Mouse (Mus musculus) C2C12 (cell line): ENCODE measurements around the gene P2rx6. TPM values are rescaled to one million over a fixed set of nuclear protein-coding genes. Genes with fewer than 3 reads are reported as not detected.
"Not testable (repeated sequence)": the region's sequence is repeated elsewhere in the genome, so short reads cannot be mapped to it uniquely, and the experiment has no call there.

Source experiments
- H3K27me3 ChIP-seq: one replicate; pipeline ENCODE4 v1.6.1; 2011; ENCODE audit not compliant: control insufficient read depth, insufficient read depth, insufficient read length
- H3K36me3 ChIP-seq: one replicate; pipeline ENCODE4 v1.6.1; 2011; ENCODE audit not compliant: control insufficient read depth, insufficient read depth
- H3K4me3 ChIP-seq: one replicate; pipeline ENCODE4 v1.5.1; 2011; ENCODE audit warnings: mild to moderate bottlenecking, control low read depth; ENCODE audit not compliant: poor library complexity, insufficient read depth, severe bottlenecking
- H3K79me2 ChIP-seq: one replicate; pipeline ENCODE4 v1.6.1; 2011; ENCODE audit not compliant: control insufficient read depth, insufficient read depth
- H3K79me3 ChIP-seq: one replicate; pipeline ENCODE4 v1.6.1; 2011; ENCODE audit warnings: low read depth, control low read depth
- H3ac ChIP-seq: one replicate; pipeline ENCODE3; 2011; ENCODE audit warnings: low read depth; ENCODE audit not compliant: control insufficient read depth, insufficient read length
- CEBPB ChIP-seq: IDR thresholded peaks from one replicate; pipeline ENCODE4 v1.6.1; 2011; ENCODE audit warnings: low read depth, mild to moderate bottlenecking, control low read depth, moderate library complexity
- CTCF ChIP-seq: IDR thresholded peaks from one replicate; pipeline ENCODE4 v1.5.1; 2011; ENCODE audit not compliant: control insufficient read depth, insufficient read depth, insufficient read length
- FOSL1 ChIP-seq: IDR thresholded peaks from one replicate; pipeline ENCODE4 v1.8.0; 2011; ENCODE audit warnings: mild to moderate bottlenecking, low read length; ENCODE audit not compliant: poor library complexity, insufficient read depth, severe bottlenecking
- MAX ChIP-seq: IDR thresholded peaks from one replicate; pipeline ENCODE4 v1.6.1; 2011; ENCODE audit warnings: mild to moderate bottlenecking, control low read depth
- MYOD1 ChIP-seq: IDR thresholded peaks from one replicate; pipeline ENCODE4 v1.6.1; 2011; ENCODE audit warnings: low read depth; ENCODE audit not compliant: control insufficient read depth, insufficient read length
- MYOG ChIP-seq: IDR thresholded peaks from one replicate; pipeline ENCODE4 v1.6.1; 2011; ENCODE audit not compliant: control insufficient read depth, insufficient read length; ENCODE audit errors: extremely low read depth
- USF1 ChIP-seq: IDR thresholded peaks from one replicate; pipeline ENCODE4 v1.6.1; 2011; ENCODE audit warnings: low read depth, mild to moderate bottlenecking, control low read depth, moderate library complexity
- polyA plus RNA-seq: library from polyadenylated mRNA; unstranded; fragments of >200 nt; fragmentation: generic; extraction: Trizol; gene quantifications from one replicate; pipeline ENCODE4 v1.2.1, GENCODE M21; 2012; ENCODE audit warnings: missing spikeins

The P2rx6 gene
- polyA plus RNA-seq, 1 experiment = 1.9 TPM

- no peaks in the 10 kb centered on the region for H3K79me2 ChIP-seq
- H3K4me3 ChIP-seq = no peak overlapping the region
- no peaks in the 10 kb centered on the region for H3K79me3 ChIP-seq
Observed at GRCm38 (mm10) chr16:17542632-17543031, 19.1 kb upstream of the P2rx6 start.

GRCm38 (mm10) chr16:17552837-17553236, 8.8 kb upstream of the P2rx6 start:
- H3K4me3 ChIP-seq = no peak overlapping the region
- H3K79me2 ChIP-seq = no peaks in the 10 kb centered on the region
- TF ChIP-seq CEBPB (no peak), FOSL1 (no peak), USF1 (no peak), MYOG (no peak), MAX (no peak), MYOD1 (no peak), CTCF (no peak)
- no peaks in the 10 kb centered on the region for H3K79me3 ChIP-seq
- H3K27me3 ChIP-seq = no peaks in the 10 kb centered on the region
- H3K36me3 ChIP-seq = no peaks in the 10 kb centered on the region
- H3ac ChIP-seq = no peak overlapping the region

More at GRCm38 (mm10) chr16:17542632-17543031, 19.1 kb upstream of the P2rx6 start:
- H3K27me3 ChIP-seq = no peaks in the 10 kb centered on the region
- H3ac ChIP-seq = no peak overlapping the region
- H3K36me3 ChIP-seq = no peaks in the 10 kb centered on the region
- TF ChIP-seq MYOD1 (no peak), MYOG (no peak), USF1 (no peak), FOSL1 (no peak), CTCF (no peak), CEBPB (no peak), MAX (no peak)

GRCm38 (mm10) chr16:17553910-17554685, 7.6 kb upstream of the P2rx6 start:
- Histone ChIP-seq H3K4me3 (no peak overlapping the region), H3K36me3 (no peaks in the 10 kb centered on the region), H3K79me3 (no peaks in the 10 kb centered on the region), H3ac (no peak overlapping the region), H3K79me2 (no peaks in the 10 kb centered on the region), H3K27me3 (no peaks in the 10 kb centered on the region)
- peak; percentile 10 for TF ChIP-seq USF1
- no peak for TF ChIP-seq MAX

GRCm38 (mm10) chr16:17554702-17555101, 7.0 kb upstream of the P2rx6 start:
- not testable (repeated sequence) for H3K79me2 ChIP-seq, H3K27me3 ChIP-seq, H3K36me3 ChIP-seq, H3ac ChIP-seq, H3K79me3 ChIP-seq, H3K4me3 ChIP-seq

GRCm38 (mm10) chr16:17556180-17556579, 5.5 kb upstream of the P2rx6 start:
- Histone ChIP-seq H3K79me3 (no peaks in the 10 kb centered on the region), H3K27me3 (no peaks in the 10 kb centered on the region), H3K4me3 (no peak overlapping the region), H3K79me2 (no peaks in the 10 kb centered on the region), H3K36me3 (no peaks in the 10 kb centered on the region), H3ac (no peak overlapping the region)
- TF ChIP-seq CEBPB (no peak), MYOG (no peak), USF1 (peak; percentile 42)

- H3ac ChIP-seq = no peak overlapping the region
- H3K27me3 ChIP-seq = no peaks in the 10 kb centered on the region
- H3K4me3 ChIP-seq = no peak overlapping the region
- H3K79me3 ChIP-seq = no peaks in the 10 kb centered on the region
- TF ChIP-seq MAX (no peak), CTCF (no peak), FOSL1 (no peak), CEBPB (no peak), MYOD1 (no peak), MYOG (no peak), USF1 (no peak)
- no peaks in the 10 kb centered on the region for H3K79me2 ChIP-seq
- H3K36me3 ChIP-seq = no peaks in the 10 kb centered on the region
Observed at GRCm38 (mm10) chr16:17556907-17557306, 4.8 kb upstream of the P2rx6 start.
